Mouse (Mus musculus) intestine, embryonic 16.5 days (tissue): ENCODE measurements at regions not wholly inside any gene's neighbourhood (a gene's known extent, or its start where the extent isn't known, plus 50 kb on each side); places are given as distances from the start of the nearest gene placed in this dataset.

Source experiments
- ATAC-seq: fragments of 200-750 bp; cut with Nextera tagmentation; 2 replicates; pipeline ENCODE4 v1.8.0; 2017; ENCODE audit warnings: moderate TSS enrichment, moderate library complexity
- H3K27ac ChIP-seq: fragments of 300-500 bp; sonication (generic); 2 replicates; pipeline ENCODE4 v1.5.1; 2014; ENCODE audit warnings: mild to moderate bottlenecking, low read length
- H3K27me3 ChIP-seq: fragments of 300-500 bp; sonication (generic); replicated peaks from 2 replicates; pipeline ENCODE4 v1.6.1; 2014; ENCODE audit warnings: low read length, control low read depth, mixed read lengths; ENCODE audit not compliant: control insufficient read depth, insufficient read depth
- H3K36me3 ChIP-seq: fragments of 300-500 bp; sonication (generic); 2 replicates; pipeline ENCODE4 v1.6.1; 2014; ENCODE audit warnings: low read length, control low read depth; ENCODE audit not compliant: control insufficient read depth, insufficient read depth
- H3K4me1 ChIP-seq: fragments of 300-500 bp; sonication (generic); 2 replicates; pipeline ENCODE4 v1.6.1; 2014; ENCODE audit warnings: low read length, control low read depth, mixed read lengths; ENCODE audit not compliant: control insufficient read depth, insufficient read depth
- H3K4me2 ChIP-seq: fragments of 300-500 bp; sonication (generic); 2 replicates; pipeline ENCODE4 v1.6.1; 2014; ENCODE audit warnings: low read depth, low read length, control low read depth
- H3K4me3 ChIP-seq: fragments of 300-500 bp; sonication (generic); 2 replicates; pipeline ENCODE4 v1.5.1; 2014; ENCODE audit warnings: mild to moderate bottlenecking, low read length
- H3K9ac ChIP-seq: fragments of 300-500 bp; sonication (generic); 2 replicates; pipeline ENCODE4 v1.6.1; 2014; ENCODE audit warnings: low read depth, low read length
- H3K9me3 ChIP-seq: fragments of 300-500 bp; sonication (generic); 2 replicates; pipeline ENCODE4 v1.6.1; 2016; ENCODE audit warnings: low read length, control low read depth; ENCODE audit not compliant: control insufficient read depth
- WGBS: fragments of 180-500 bp; shearing (Covaris S2); extraction: QIAGEN DNeasy Blood & Tissue Kit; methylation state at CpG from one replicate; pipeline ENCODE4 v1.1.7; 2014; 5-methylcytosine and 5-hydroxymethylcytosine counted together

DNA sequence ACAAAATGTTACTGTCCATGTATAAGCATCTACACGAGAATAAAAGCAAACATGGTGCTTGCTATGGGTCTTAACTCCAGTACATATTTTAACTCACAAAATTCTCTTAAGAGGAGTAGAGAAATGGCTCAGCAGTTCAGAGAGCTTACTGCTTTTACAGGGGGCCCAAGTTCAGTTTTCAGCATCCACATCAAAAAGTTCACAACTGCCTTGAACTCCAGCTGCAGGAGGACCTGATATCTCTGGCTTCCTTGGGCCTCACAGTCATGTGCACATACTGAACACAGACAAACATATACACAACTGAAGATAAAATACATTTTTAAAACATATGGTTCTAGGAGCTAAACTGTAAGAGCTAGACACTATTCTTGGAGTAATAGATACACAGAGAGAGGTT is 161.0 kb upstream of the Tmtc1 start:
- no peak overlapping the region for H3K4me3 ChIP-seq
- no peak for ATAC-seq
- H3K4me1 ChIP-seq, result no peaks in the 10 kb centered on the region
- H3K36me3 ChIP-seq, result no peaks in the 10 kb centered on the region
- 79% methylated on average over 1 of the region's 1 CpGs for WGBS
- H3K27me3 ChIP-seq, result no peaks in the 10 kb centered on the region
- H3K27ac ChIP-seq, result no peak overlapping the region
- no peaks in the 10 kb centered on the region for H3K9me3 ChIP-seq
- H3K9ac ChIP-seq, result no peak overlapping the region
- no peak overlapping the region for H3K4me2 ChIP-seq

GRCm38 (mm10) chr6:148604790-148605189 is 160.6 kb upstream of the Tmtc1 start:
- Histone ChIP-seq H3K4me1 (no peaks in the 10 kb centered on the region), H3K27ac (no peak overlapping the region), H3K27me3 (no peaks in the 10 kb centered on the region), H3K9me3 (no peaks in the 10 kb centered on the region), H3K36me3 (no peaks in the 10 kb centered on the region), H3K4me3 (no peak overlapping the region), H3K4me2 (no peak overlapping the region), H3K9ac (no peak overlapping the region)
- WGBS, result 0% methylated on average over 1 of the region's 1 CpGs
- no peak for ATAC-seq

DNA sequence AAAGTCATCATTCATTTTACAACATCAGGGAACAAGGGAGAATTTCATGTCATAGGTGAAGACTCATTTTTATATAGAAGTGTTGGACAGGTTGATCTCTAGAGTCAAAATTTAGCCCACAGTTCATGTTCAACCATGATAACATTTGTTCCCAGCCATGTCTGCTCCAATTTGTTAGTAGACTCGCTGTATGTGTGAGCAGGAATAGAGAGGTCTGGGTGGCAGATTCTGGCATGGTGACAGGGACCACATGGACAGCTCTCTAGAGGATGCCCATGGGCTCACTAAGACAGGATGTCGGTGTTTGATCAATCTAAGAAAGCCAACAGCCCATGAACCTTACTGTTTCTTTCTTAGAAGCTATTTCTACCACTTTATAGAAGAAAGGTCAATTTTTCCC is 159.7 kb upstream of the Tmtc1 start:
- Histone ChIP-seq H3K27me3 (no peaks in the 10 kb centered on the region), H3K4me3 (no peak overlapping the region), H3K4me2 (no peak overlapping the region), H3K9me3 (no peaks in the 10 kb centered on the region), H3K9ac (no peak overlapping the region), H3K36me3 (no peaks in the 10 kb centered on the region), H3K4me1 (no peaks in the 10 kb centered on the region), H3K27ac (no peak overlapping the region)
- 87% methylated on average over 2 of the region's 2 CpGs for WGBS
- ATAC-seq, result no peak

GRCm38 (mm10) chr6:148603460-148603859 is 159.3 kb upstream of the Tmtc1 start:
- Histone ChIP-seq H3K4me2 (no peak overlapping the region), H3K36me3 (no peaks in the 10 kb centered on the region), H3K4me3 (no peak overlapping the region), H3K4me1 (0 out of 2 replicates have a peak, but pooled peaks cover 2% of the 10 kb centered on the region), H3K27me3 (no peaks in the 10 kb centered on the region), H3K27ac (no peak overlapping the region), H3K9ac (no peak overlapping the region), H3K9me3 (no peaks in the 10 kb centered on the region)
- peak; percentile 62 for ATAC-seq
- WGBS, result 81% methylated on average over 4 of the region's 4 CpGs

GRCm38 (mm10) chr6:148602894-148603293 is 158.7 kb upstream of the Tmtc1 start:
- Histone ChIP-seq H3K4me2 (no peak overlapping the region), H3K27me3 (no peaks in the 10 kb centered on the region), H3K36me3 (no peaks in the 10 kb centered on the region), H3K9me3 (no peaks in the 10 kb centered on the region), H3K4me3 (no peak overlapping the region), H3K27ac (no peak overlapping the region), H3K9ac (no peak overlapping the region), H3K4me1 (0 out of 2 replicates have a peak, but pooled peaks cover 2% of the 10 kb centered on the region)
- ATAC-seq, result no peak
- 88% methylated on average over 2 of the region's 2 CpGs for WGBS

DNA sequence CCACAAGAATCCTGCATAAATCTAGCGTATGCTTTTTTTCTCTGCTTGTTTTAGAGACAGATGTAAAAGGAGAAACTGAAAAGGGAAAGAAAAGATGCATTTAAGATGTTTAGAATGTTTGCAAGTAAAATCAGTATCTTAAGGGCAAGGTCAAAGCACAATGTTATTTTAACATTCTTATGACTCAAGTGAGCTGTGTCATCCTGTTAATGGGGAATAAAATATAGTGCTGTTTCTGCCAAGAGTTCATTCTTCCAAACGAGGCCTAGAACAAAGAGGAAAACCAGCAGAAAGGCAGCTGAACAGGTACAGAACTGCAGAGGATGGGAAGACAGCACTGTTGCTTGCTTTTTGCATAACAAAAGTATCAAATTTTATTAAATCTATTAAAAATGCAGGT is 156.7 kb upstream of the Tmtc1 start:
- Histone ChIP-seq H3K27me3 (no peaks in the 10 kb centered on the region), H3K9me3 (no peaks in the 10 kb centered on the region), H3K36me3 (no peaks in the 10 kb centered on the region), H3K27ac (no peak overlapping the region), H3K4me2 (no peak overlapping the region), H3K4me1 (0 out of 2 replicates have a peak, but pooled peaks cover 2% of the 10 kb centered on the region), H3K4me3 (no peak overlapping the region), H3K9ac (no peak overlapping the region)
- ATAC-seq, result no peak
- 55% methylated on average over 2 of the region's 2 CpGs for WGBS

DNA sequence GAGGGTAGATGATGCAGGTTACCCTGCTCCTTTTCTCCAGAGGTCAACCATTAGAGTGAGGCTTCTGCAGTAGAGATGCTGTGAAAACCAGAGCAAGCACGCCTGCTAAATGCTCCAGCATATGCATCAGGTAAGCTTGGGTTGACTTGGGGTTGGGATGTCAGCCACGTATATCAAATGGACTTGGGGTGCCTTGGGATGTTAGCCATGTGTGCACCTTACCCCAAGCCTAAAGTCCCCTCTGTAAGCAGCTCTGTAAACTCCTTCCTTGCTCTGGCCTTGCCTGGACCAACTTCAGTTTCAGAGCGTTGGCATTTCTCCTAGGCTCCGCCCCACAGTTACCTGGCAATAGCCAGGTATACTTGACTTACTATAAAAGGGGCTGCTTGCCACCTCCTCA is 155.3 kb upstream of the Tmtc1 start:
- H3K9me3 ChIP-seq, result no peaks in the 10 kb centered on the region
- H3K36me3 ChIP-seq, result no peaks in the 10 kb centered on the region
- 79% methylated on average over 4 of the region's 4 CpGs for WGBS
- H3K27ac ChIP-seq, result no peak overlapping the region
- no peak overlapping the region for H3K4me2 ChIP-seq
- H3K9ac ChIP-seq, result no peak overlapping the region
- no peak for ATAC-seq
- H3K4me1 ChIP-seq, result 0 out of 2 replicates have a peak, but pooled peaks cover 2% of the 10 kb centered on the region
- no peaks in the 10 kb centered on the region for H3K27me3 ChIP-seq
- no peak overlapping the region for H3K4me3 ChIP-seq

DNA sequence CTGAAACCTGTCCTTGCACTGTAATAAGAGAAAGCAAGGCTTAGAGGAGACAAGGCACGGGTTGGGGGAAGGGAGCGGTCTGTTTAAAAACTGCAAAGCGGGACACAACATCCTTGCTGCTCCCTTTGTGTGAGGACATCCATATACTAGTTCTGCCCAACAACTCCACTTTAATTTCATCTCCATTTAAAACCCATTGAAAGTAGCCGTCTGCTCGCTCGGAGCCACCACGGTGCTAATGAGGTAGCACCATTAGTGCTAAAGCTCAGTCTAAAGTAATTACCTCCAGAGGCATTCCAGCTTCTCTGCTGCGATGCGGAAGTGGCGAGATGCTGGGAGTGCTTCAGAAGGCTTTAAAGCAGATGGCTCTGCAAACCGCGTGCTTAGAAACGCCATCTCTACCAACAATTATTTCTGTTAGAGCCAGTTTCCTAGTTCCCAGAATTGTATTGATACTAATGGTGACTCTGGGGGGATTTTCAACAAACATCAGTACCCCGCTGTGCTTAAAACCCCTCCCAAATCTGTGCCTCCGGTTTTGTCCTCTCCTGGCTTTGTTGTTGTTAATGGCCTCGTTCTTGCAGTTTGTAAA is 154.7 kb upstream of the Tmtc1 start:
- H3K9me3 ChIP-seq, result no peaks in the 10 kb centered on the region
- 0 out of 2 replicates have a peak, but pooled peaks have one; percentile 33 for ATAC-seq
- 9% methylated on average over 16 of the region's 16 CpGs for WGBS
- H3K27me3 ChIP-seq, result no peaks in the 10 kb centered on the region
- no peak overlapping the region for H3K27ac ChIP-seq
- no peaks in the 10 kb centered on the region for H3K36me3 ChIP-seq
- H3K4me2 ChIP-seq, result peak overlapping the region; percentile 30
- H3K9ac ChIP-seq, result no peak overlapping the region
- no peak overlapping the region for H3K4me3 ChIP-seq
- 0 out of 2 replicates have a peak, but pooled peaks cover 2% of the 10 kb centered on the region for H3K4me1 ChIP-seq

DNA sequence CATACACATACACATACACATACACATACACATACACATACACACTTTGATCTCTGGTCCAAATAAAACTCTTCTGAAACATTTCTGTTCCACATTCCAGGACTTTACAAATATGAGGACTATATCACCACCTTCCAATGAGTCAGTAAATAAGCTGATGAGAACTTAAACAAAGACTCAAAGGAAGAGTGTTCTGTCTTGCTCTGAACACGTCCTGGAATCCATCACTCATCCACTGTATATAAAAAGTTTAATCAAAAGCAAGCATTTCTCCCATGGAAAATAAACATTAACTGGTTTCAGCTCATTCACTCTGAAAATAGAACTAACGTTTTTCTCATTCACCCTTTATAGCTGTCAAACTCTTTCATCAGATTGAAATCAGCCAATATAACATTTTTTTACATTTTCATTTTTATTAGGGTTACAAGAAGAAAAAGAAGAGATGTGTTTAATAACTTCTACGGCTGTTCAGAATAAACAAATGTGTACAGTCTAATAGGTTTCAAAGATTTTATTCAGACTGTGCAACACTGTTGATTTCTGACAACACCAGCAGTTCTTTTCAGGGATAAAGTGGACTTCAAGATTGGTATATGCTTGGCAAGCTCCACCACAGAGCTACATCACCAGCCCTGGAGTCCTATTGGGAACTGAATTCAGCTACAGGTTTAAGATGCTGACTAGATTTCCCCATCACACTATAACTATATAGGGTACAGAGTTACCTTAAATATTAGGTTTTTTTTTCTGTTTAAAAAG is 151.0 kb upstream of the Tmtc1 start:
- Histone ChIP-seq H3K9ac (no peak overlapping the region), H3K27me3 (no peaks in the 10 kb centered on the region), H3K36me3 (no peaks in the 10 kb centered on the region), H3K4me2 (no peak overlapping the region), H3K4me1 (0 out of 2 replicates have a peak, but pooled peaks cover 2% of the 10 kb centered on the region), H3K4me3 (no peak overlapping the region), H3K27ac (no peak overlapping the region), H3K9me3 (no peaks in the 10 kb centered on the region)
- 42% methylated on average over 3 of the region's 3 CpGs for WGBS
- no peak for ATAC-seq
